Mouse (Mus musculus): ENCODE results near the gene Gm3952.

GRCm38 (mm10) chr8:128704376-128704775 is 94.1 kb downstream of the Gm3952 start:
- TF ChIP-seq CTCF (IDR thresholded peaks at IDR 0.05; ENCODE audit: control insufficient read depth, insufficient read depth, low read length) (no peak), POLR2A (IDR thresholded peaks at IDR 0.05; ENCODE audit: borderline replicate concordance, control insufficient read depth, low read depth, low read length) (no peak)

Data from bone marrow, adult 2 months (tissue).